Mouse (Mus musculus) adrenal gland, postnatal 0 days (tissue): ENCODE measurements around the gene Gm4450. TPM values are rescaled to one million over a fixed set of nuclear protein-coding genes. Genes with fewer than 3 reads are reported as not detected.

Source experiments
- polyA plus RNA-seq: library from polyadenylated mRNA; unstranded; fragments of >200 nt; fragmentation: Nextera tagmentation; extraction: Ambion mirVana; gene quantifications from 2 replicates; pipeline ENCODE4 v1.2.1, GENCODE M21; 2015

Gm4450 gene
- 0.29 TPM in 1 of 2 replicates, not detected in the other for polyA plus RNA-seq

DNA sequence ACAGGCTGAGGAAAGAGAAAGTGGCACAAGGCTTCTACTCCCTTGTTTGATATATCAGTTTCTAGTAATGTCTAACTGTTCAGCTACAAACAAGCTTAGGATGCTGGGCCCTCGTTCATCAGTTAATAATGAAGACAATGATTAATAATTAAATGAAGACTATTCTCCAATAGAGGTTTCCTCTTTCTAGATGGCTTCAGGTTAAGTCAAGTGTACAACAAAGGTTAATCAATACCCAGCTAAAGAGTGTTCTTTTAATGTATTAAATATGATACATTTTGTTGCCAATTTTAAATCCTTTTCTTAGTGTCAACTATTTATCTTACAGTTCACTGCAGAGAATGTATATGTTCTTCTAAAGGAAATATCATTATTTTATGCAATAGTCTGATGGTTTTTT, at the start of gene Gm4450:
Gene Gm4450, minus strand, starts transcription at position 101 of the 400 bp plus-strand sequence.

Other genes with a start within 250 kb of the Gm4450 start
- 0.20 TPM in 1 of 2 replicates, not detected in the other for gene Reg4, start 235.0 kb downstream of the Gm4450 start, polyA plus RNA-seq
- 52.3 and 88.2 TPM in 2 replicates for gene Hmgcs2, start 176.7 kb downstream of the Gm4450 start, polyA plus RNA-seq
- gene Phgdh, start 117.1 kb downstream of the Gm4450 start, polyA plus RNA-seq, result 45.9 and 61.9 TPM in 2 replicates
- gene Zfp697, start 74.7 kb downstream of the Gm4450 start, polyA plus RNA-seq, result 3.5 and 4.0 TPM in 2 replicates
- 0.47 and 0.65 TPM in 2 replicates for gene Hsd3b4, start 53.4 kb upstream of the Gm4450 start, polyA plus RNA-seq
- gene Gm10681, start 131.7 kb upstream of the Gm4450 start, polyA plus RNA-seq, result 0.47 and 0.65 TPM in 2 replicates
- gene Hsd3b5, start 173.1 kb upstream of the Gm4450 start, polyA plus RNA-seq, result 0.14 TPM in 1 of 2 replicates, not detected in the other